Mouse (Mus musculus): ENCODE data around the gene Gm43738. TPM values are rescaled to one million over a fixed set of nuclear protein-coding genes. Genes with fewer than 3 reads are reported as not detected.
"Not testable (repeated sequence)": the region's sequence is repeated elsewhere in the genome, so short reads cannot be mapped to it uniquely, and the experiment has no call there.

Gm43738 gene
- polyA plus RNA-seq, 1 experiment from 2014 or later, result not detected

DNA sequence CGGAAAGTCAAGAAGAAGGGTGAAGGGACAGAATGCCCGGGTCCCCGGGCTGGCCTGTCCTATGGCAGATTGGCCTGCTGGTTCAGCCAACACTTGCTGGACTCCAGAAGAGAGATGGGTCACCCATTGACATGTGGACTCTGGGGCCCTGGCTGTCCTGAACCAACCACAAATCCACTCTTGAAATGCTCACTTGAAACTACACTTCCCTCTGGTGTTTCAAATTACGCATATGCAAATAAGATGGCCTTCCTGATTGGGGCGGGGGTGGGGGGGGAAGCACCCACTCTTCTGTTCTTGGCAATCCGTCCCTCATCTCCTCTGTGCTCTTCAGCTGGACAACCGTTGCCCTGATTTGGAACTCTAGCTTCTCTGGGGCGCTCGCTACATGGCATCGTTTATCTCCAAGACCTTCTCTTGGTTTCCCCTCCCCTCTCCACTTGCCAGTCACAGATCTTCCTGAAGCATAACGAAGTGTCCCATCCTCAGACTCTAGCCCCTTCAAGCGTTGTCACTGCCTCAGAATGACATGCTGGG lies 16.2 kb downstream of the Gm43738 start:
- Histone ChIP-seq H3K4me2 (replicated peaks) (no peak overlapping the region), H3K4me1 (replicated peaks) (peaks cover 19% of the 10 kb centered on the region), H3K27me3 (peaks cover 19% of the 10 kb centered on the region), H3K27ac (no peak overlapping the region), H3K4me3 (replicated peaks) (no peak overlapping the region), H3K9me3 (no peaks in the 10 kb centered on the region), H3K9ac (replicated peaks) (no peak overlapping the region), H3K36me3 (peaks cover 65% of the 10 kb centered on the region)
- ATAC-seq, result no peak
- WGBS, result 86% methylated on average over 12 of the region's 12 CpGs

DNA sequence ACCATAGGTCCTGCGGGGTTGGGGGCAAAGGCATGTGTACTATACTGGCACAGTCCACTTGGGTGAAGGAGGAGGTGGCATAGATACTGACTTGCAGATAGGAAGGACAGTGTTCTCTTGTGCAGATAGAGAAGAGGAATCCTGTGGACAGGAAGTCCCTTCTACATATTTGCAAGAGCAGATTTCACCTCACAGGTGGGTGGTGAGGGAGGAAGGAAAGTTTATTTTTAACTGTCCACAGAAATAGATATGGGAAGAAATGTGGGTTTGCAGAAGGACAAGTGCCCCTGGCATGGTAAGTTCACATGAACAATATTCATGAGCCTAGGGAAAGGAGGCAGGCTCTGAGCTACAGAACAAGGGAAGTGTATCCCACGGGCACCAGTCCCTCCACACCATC lies 16.8 kb downstream of the Gm43738 start:
- no peaks in the 10 kb centered on the region for H3K9me3 ChIP-seq
- ATAC-seq, result no peak
- peaks cover 15% of the 10 kb centered on the region for H3K27me3 ChIP-seq
- no peak overlapping the region for H3K27ac ChIP-seq
- H3K9ac ChIP-seq (replicated peaks), result no peak overlapping the region
- H3K4me3 ChIP-seq (replicated peaks), result no peak overlapping the region
- peaks cover 68% of the 10 kb centered on the region for H3K36me3 ChIP-seq
- WGBS, result 88% methylated on average over 2 of the region's 2 CpGs
- H3K4me1 ChIP-seq (replicated peaks), result peaks cover 13% of the 10 kb centered on the region
- H3K4me2 ChIP-seq (replicated peaks), result no peak overlapping the region

DNA sequence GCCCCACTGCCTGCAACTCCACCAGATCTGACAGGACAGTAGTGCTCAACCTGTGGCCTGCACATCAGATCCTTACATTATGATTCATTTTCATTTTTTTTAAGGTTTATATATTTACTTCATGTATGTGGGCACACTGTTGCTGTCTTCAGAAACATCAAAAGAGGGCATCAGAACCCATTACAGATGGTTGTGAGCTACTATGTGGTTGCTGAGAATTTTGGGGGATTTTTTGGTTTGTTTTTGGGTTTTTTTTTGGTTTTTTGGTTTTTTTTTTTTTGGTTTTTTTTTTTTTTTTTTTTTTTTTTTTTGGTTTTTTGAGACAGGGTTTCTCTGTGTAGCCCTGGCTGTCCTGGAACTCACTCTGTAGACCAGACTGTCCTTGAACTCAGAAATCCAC lies 18.6 kb downstream of the Gm43738 start:
- not testable (repeated sequence) for H3K4me3 ChIP-seq (replicated peaks); H3K27me3 ChIP-seq; H3K4me1 ChIP-seq (replicated peaks); H3K9me3 ChIP-seq; ATAC-seq; H3K27ac ChIP-seq; H3K4me2 ChIP-seq (replicated peaks); H3K9ac ChIP-seq (replicated peaks)
- H3K36me3 ChIP-seq, result peaks cover 66% of the 10 kb centered on the region

DNA sequence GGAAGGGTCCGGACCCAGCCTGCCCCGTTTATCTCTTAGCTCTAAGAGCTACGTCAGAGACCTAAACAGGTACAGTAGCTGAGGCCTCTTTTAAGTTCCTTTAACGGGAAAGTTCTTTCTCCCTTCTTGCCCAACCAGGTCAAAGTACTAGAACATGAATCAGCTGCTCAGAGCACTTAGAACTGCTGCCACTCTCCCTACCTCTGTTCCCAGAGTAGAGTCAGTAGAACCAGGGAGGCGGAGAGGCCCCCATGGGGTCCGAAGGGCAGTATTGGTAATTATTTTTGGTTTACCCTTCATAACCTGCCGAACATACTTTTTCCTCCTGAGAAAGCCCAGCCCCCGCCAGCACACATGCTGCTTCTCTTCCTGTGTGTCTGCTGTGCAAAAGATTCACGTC lies 23.5 kb downstream of the Gm43738 start:
- WGBS, result 95% methylated on average over 9 of the region's 9 CpGs
- no peak for ATAC-seq

DNA sequence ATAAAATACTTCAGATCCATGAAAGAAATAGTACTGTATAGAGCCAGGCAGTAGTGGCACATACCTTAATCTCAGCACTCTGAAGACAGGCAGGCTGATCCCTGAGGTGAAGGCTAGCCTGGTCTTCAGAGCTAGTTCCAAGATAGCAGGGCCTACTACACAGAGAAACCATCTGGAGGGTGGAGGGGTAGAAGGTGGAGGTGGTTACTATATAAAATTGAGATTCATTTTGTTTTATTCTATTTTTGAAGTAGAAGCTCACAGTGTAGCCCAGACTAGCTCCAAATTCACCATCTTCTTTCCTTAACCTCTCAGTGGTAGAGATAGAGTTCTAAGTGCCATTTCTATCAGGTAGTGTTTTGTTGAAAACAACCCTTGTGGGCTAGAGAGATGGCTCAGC lies 33.6 kb downstream of the Gm43738 start:
- Histone ChIP-seq H3K4me1 (replicated peaks) (no peaks in the 10 kb centered on the region), H3K27ac (no peak overlapping the region), H3K4me2 (replicated peaks) (no peak overlapping the region), H3K9me3 (no peaks in the 10 kb centered on the region), H3K27me3 (no peaks in the 10 kb centered on the region), H3K9ac (replicated peaks) (no peak overlapping the region), H3K36me3 (peaks cover 89% of the 10 kb centered on the region), H3K4me3 (replicated peaks) (no peak overlapping the region)
- no peak for ATAC-seq

More for the DNA sequence above, 23.5 kb downstream of the Gm43738 start:
- peaks cover 81% of the 10 kb centered on the region for H3K36me3 ChIP-seq
- H3K9ac ChIP-seq (replicated peaks), result no peak overlapping the region
- no peak overlapping the region for H3K27ac ChIP-seq
- no peak overlapping the region for H3K4me2 ChIP-seq (replicated peaks)
- no peak overlapping the region for H3K4me3 ChIP-seq (replicated peaks)
- H3K9me3 ChIP-seq, result no peaks in the 10 kb centered on the region
- no peaks in the 10 kb centered on the region for H3K4me1 ChIP-seq (replicated peaks)
- H3K27me3 ChIP-seq, result no peaks in the 10 kb centered on the region

DNA sequence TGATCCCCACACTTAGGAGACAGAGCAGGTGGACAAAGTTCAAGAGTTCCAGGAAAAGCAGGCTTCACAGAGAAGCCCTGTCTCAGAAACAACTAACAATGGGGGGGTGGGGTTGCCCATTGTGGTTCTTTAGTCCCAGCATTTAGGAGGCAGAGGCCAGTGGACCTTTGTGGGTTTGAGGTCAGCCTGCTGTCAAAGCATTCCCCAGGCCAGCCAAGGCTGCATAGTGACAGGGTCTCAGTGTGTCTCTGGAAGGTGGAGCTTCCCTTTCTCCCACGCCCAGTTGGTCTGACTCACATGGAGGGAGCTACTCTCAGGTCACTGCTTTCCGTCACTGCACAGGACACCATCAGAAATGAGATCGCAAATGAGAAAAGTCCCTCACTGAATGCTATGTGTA lies 39.2 kb downstream of the Gm43738 start:
- H3K4me2 ChIP-seq (replicated peaks), result no peak overlapping the region
- H3K27me3 ChIP-seq, result no peaks in the 10 kb centered on the region

DNA sequence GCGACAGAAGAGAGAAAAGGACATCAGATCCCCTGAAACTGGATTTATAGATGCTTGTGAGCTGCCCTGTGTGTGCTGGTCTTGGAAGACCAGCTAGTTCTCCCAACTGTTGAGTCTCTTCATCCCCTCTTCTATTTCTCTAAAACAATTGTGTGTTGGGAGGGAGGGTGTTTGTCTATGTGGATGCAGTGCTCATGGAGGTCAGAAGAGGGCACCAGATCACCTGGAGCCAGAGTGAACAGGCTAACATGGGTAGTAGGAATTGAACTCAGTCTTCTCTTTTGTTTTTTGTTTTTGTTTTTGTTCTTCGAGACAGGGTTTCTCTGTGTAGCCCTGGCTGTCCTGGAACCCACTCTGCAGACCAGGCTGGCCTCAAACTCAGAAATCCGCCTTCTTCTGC lies 42.1 kb downstream of the Gm43738 start:
- Histone ChIP-seq H3K9me3 (no peaks in the 10 kb centered on the region), H3K4me2 (replicated peaks) (no peak overlapping the region), H3K27me3 (no peaks in the 10 kb centered on the region), H3K4me1 (replicated peaks) (no peaks in the 10 kb centered on the region), H3K9ac (replicated peaks) (no peak overlapping the region), H3K27ac (no peak overlapping the region), H3K4me3 (replicated peaks) (no peak overlapping the region), H3K36me3 (peaks cover 83% of the 10 kb centered on the region)
- ATAC-seq, result no peak
- 91% methylated on average over 3 of the region's 3 CpGs for WGBS

More for the DNA sequence above, 39.2 kb downstream of the Gm43738 start:
- WGBS, result 58% methylated on average over 3 of the region's 3 CpGs
- H3K4me1 ChIP-seq (replicated peaks), result no peaks in the 10 kb centered on the region
- ATAC-seq, result no peak
- peaks cover 77% of the 10 kb centered on the region for H3K36me3 ChIP-seq
- no peaks in the 10 kb centered on the region for H3K9me3 ChIP-seq
- no peak overlapping the region for H3K27ac ChIP-seq
- H3K9ac ChIP-seq (replicated peaks), result no peak overlapping the region
- no peak overlapping the region for H3K4me3 ChIP-seq (replicated peaks)

DNA sequence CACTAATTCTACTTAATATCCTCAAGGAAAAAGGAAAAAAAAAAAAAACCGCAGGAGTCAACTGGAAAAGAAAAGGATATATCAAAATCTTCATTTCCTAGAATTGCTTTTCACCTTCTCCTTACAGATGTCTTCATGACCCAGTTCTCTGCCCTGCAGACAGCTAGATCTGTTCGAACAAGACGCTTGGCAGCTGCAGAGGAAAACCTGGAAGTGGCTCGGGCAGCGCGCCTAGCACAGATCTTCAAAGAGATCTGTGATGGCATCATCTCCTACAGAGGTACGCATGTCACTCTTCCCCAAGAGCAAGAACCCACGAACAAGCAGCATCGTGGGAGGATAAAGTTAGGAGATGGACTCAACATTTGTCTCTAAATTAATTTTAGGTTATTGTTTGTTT lies 42.5 kb downstream of the Gm43738 start:
- no peaks in the 10 kb centered on the region for H3K9me3 ChIP-seq
- no peak overlapping the region for H3K27ac ChIP-seq
- 98% methylated on average over 9 of the region's 9 CpGs for WGBS
- H3K36me3 ChIP-seq, result peaks cover 83% of the 10 kb centered on the region
- no peak overlapping the region for H3K9ac ChIP-seq (replicated peaks)
- no peak overlapping the region for H3K4me3 ChIP-seq (replicated peaks)
- no peaks in the 10 kb centered on the region for H3K27me3 ChIP-seq
- no peaks in the 10 kb centered on the region for H3K4me1 ChIP-seq (replicated peaks)
- H3K4me2 ChIP-seq (replicated peaks), result no peak overlapping the region
- no peak for ATAC-seq

DNA sequence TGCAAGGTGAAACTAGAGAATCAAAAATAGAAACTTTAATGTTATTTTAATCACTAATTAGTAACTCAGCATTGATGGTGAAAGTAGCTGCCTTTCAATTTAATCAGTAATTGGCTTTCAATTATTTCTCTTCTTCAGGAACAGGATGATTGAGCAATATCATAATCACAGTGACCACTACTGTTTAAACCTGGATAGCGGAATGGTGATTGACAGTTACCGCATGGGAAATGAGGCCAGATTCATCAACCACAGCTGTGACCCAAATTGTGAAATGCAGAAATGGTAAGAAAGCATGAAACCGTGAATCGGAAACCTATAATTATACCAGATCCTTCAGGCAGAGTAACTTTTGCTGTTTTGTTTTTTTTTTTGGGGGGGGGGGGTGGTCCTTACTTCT lies 57.5 kb downstream of the Gm43738 start:
- peaks cover 73% of the 10 kb centered on the region for H3K36me3 ChIP-seq

More for the DNA sequence above, 57.5 kb downstream of the Gm43738 start:
- Histone ChIP-seq H3K27me3 (no peaks in the 10 kb centered on the region), H3K4me1 (replicated peaks) (no peaks in the 10 kb centered on the region), H3K27ac (no peak overlapping the region), H3K9ac (replicated peaks) (no peak overlapping the region), H3K4me3 (replicated peaks) (no peak overlapping the region), H3K4me2 (replicated peaks) (no peak overlapping the region), H3K9me3 (no peaks in the 10 kb centered on the region)
- 92% methylated on average over 4 of the region's 4 CpGs for WGBS
- no peak for ATAC-seq

Other genes with a start within 250 kb of the Gm43738 start
- 44.7 and 50.8 TPM in 2 replicates for gene Msto1, start 187.1 kb downstream of the Gm43738 start, polyA plus RNA-seq (2015; fragmentation: Nextera tagmentation; extraction: Ambion mirVana)
- 22.2 and 23.0 TPM in 2 replicates for gene Ash1l, start 150.5 kb downstream of the Gm43738 start, polyA plus RNA-seq (2015; fragmentation: Nextera tagmentation; extraction: Ambion mirVana)
- gene Dap3, start 149.9 kb downstream of the Gm43738 start, polyA plus RNA-seq (2015; fragmentation: Nextera tagmentation; extraction: Ambion mirVana), result 128 and 131 TPM in 2 replicates
- 59.8 and 69.5 TPM in 2 replicates for gene Rusc1, start 7.8 kb downstream of the Gm43738 start, polyA plus RNA-seq (2015; fragmentation: Nextera tagmentation; extraction: Ambion mirVana)
- 351 and 358 TPM in 2 replicates for gene Fdps, start 860 bp upstream of the Gm43738 start, polyA plus RNA-seq (2015; fragmentation: Nextera tagmentation; extraction: Ambion mirVana)
- 0.24 TPM in 1 of 2 replicates, not detected in the other for gene Pklr, start 35.0 kb upstream of the Gm43738 start, polyA plus RNA-seq (2015; fragmentation: Nextera tagmentation; extraction: Ambion mirVana)
- gene Hcn3, start 59.1 kb upstream of the Gm43738 start, polyA plus RNA-seq (2015; fragmentation: Nextera tagmentation; extraction: Ambion mirVana), result 28.9 and 32.3 TPM in 2 replicates
- 24.9 and 32.9 TPM in 2 replicates for gene Clk2, start 63.7 kb upstream of the Gm43738 start, polyA plus RNA-seq (2015; fragmentation: Nextera tagmentation; extraction: Ambion mirVana)
- gene Scamp3, start 76.4 kb upstream of the Gm43738 start, polyA plus RNA-seq (2015; fragmentation: Nextera tagmentation; extraction: Ambion mirVana), result 110 and 116 TPM in 2 replicates
- gene Fam189b, start 82.0 kb upstream of the Gm43738 start, polyA plus RNA-seq (2015; fragmentation: Nextera tagmentation; extraction: Ambion mirVana), result 27.5 and 31.3 TPM in 2 replicates
- gene Gba, start 101.8 kb upstream of the Gm43738 start, polyA plus RNA-seq (2015; fragmentation: Nextera tagmentation; extraction: Ambion mirVana), result 43.5 and 46.7 TPM in 2 replicates
- gene Thbs3, start 114.1 kb upstream of the Gm43738 start, polyA plus RNA-seq (2015; fragmentation: Nextera tagmentation; extraction: Ambion mirVana), result 82.9 and 86.2 TPM in 2 replicates
- gene Mtx1, start 126.0 kb upstream of the Gm43738 start, polyA plus RNA-seq (2015; fragmentation: Nextera tagmentation; extraction: Ambion mirVana), result 158 and 165 TPM in 2 replicates
- 3.2 and 3.4 TPM in 2 replicates for gene Muc1, start 128.0 kb upstream of the Gm43738 start, polyA plus RNA-seq (2015; fragmentation: Nextera tagmentation; extraction: Ambion mirVana)
- 205 and 209 TPM in 2 replicates for gene Krtcap2, start 144.9 kb upstream of the Gm43738 start, polyA plus RNA-seq (2015; fragmentation: Nextera tagmentation; extraction: Ambion mirVana)
- gene Trim46, start 145.2 kb upstream of the Gm43738 start, polyA plus RNA-seq (2015; fragmentation: Nextera tagmentation; extraction: Ambion mirVana), result 58.6 and 59.4 TPM in 2 replicates
- 74.6 and 75.9 TPM in 2 replicates for gene Dpm3, start 158.3 kb upstream of the Gm43738 start, polyA plus RNA-seq (2015; fragmentation: Nextera tagmentation; extraction: Ambion mirVana)
- gene Slc50a1, start 169.5 kb upstream of the Gm43738 start, polyA plus RNA-seq (2015; fragmentation: Nextera tagmentation; extraction: Ambion mirVana), result 31.8 and 37.5 TPM in 2 replicates
- gene Efna1, start 180.0 kb upstream of the Gm43738 start, polyA plus RNA-seq (2015; fragmentation: Nextera tagmentation; extraction: Ambion mirVana), result 9.7 and 10.7 TPM in 2 replicates
- 21.8 and 22.5 TPM in 2 replicates for gene Efna3, start 221.9 kb upstream of the Gm43738 start, polyA plus RNA-seq (2015; fragmentation: Nextera tagmentation; extraction: Ambion mirVana)
- 8.8 and 11.4 TPM in 2 replicates for gene Efna4, start 236.9 kb upstream of the Gm43738 start, polyA plus RNA-seq (2015; fragmentation: Nextera tagmentation; extraction: Ambion mirVana)
- gene Adam15, start 248.9 kb upstream of the Gm43738 start, polyA plus RNA-seq (2015; fragmentation: Nextera tagmentation; extraction: Ambion mirVana), result 28.2 and 34.2 TPM in 2 replicates

All from midbrain, embryonic 13.5 days (tissue).